Mouse (Mus musculus) lung, postnatal 4 days (tissue): ENCODE results near the gene H2-Ab1.
"Not testable (repeated sequence)": the region's sequence is repeated elsewhere in the genome, so short reads cannot be mapped to it uniquely, and the experiment has no call there.

Experiments
- DNase-seq, 2 experiments: peaks; one replicate each; pipeline ENCODE4 v3.0.0; 2021

The H2-Ab1 gene

GRCm38 (mm10) chr17:34257594-34258375 lies at the start of gene H2-Ab1:
TSS of gene H2-Ab1 (plus strand) at chr17:34257689.
- DNase-seq: peak; percentile 79 to 88

- DNase-seq: peak in 1 of 2 experiments; percentile 8
These were observed 49.6 kb upstream of the H2-Ab1 start for GRCm38 (mm10) chr17:34207866-34208265.

- DNase-seq: no peak
These were observed 49.1 kb upstream of the H2-Ab1 start for GRCm38 (mm10) chr17:34208421-34208820.

GRCm38 (mm10) chr17:34209680-34210079 lies 47.8 kb upstream of the H2-Ab1 start:
- peak in 1 of 2 experiments; percentile 17 for DNase-seq

GRCm38 (mm10) chr17:34210599-34210998 lies 46.9 kb upstream of the H2-Ab1 start:
- DNase-seq: peak in 1 of 2 experiments; percentile 19

- peak in 1 of 2 experiments; percentile 21 for DNase-seq
These were observed 45.6 kb upstream of the H2-Ab1 start for GRCm38 (mm10) chr17:34211746-34212365.

GRCm38 (mm10) chr17:34213936-34214335 lies 43.6 kb upstream of the H2-Ab1 start:
- DNase-seq: no peak

- peak in 1 of 2 experiments; percentile 13 for DNase-seq
These were observed 42.3 kb upstream of the H2-Ab1 start for GRCm38 (mm10) chr17:34215176-34215575.

GRCm38 (mm10) chr17:34217216-34217928 lies 40.1 kb upstream of the H2-Ab1 start:
- DNase-seq: peak in 1 of 2 experiments; percentile 15

- no peak for DNase-seq
These were observed 39.5 kb upstream of the H2-Ab1 start for GRCm38 (mm10) chr17:34217986-34218385.

GRCm38 (mm10) chr17:34218675-34219074 lies 38.8 kb upstream of the H2-Ab1 start:
- DNase-seq: peak in 1 of 2 experiments; percentile 66

GRCm38 (mm10) chr17:34219096-34219495 lies 38.4 kb upstream of the H2-Ab1 start:
- peak; percentile 55 to 72 for DNase-seq

GRCm38 (mm10) chr17:34219801-34220200 lies 37.7 kb upstream of the H2-Ab1 start:
- DNase-seq: not testable (repeated sequence)

GRCm38 (mm10) chr17:34220401-34220800 lies 37.1 kb upstream of the H2-Ab1 start:
- DNase-seq: not testable (repeated sequence)

- no peak for DNase-seq
These were observed 32.7 kb upstream of the H2-Ab1 start for GRCm38 (mm10) chr17:34224816-34225215.

GRCm38 (mm10) chr17:34225426-34225825 lies 32.1 kb upstream of the H2-Ab1 start:
- DNase-seq: no peak

- DNase-seq: peak in 1 of 2 experiments; percentile 25
These were observed 31.6 kb upstream of the H2-Ab1 start for GRCm38 (mm10) chr17:34225911-34226310.

- not testable (repeated sequence) for DNase-seq
These were observed 26.5 kb upstream of the H2-Ab1 start for GRCm38 (mm10) chr17:34230971-34231370.

- not testable (repeated sequence) for DNase-seq
These were observed 25.5 kb upstream of the H2-Ab1 start for GRCm38 (mm10) chr17:34232021-34232420.

- peak; percentile 76 to 84 for DNase-seq
These were observed 22.6 kb upstream of the H2-Ab1 start for GRCm38 (mm10) chr17:34234926-34235325.

- peak; percentile 64 to 76 for DNase-seq
These were observed 20.8 kb upstream of the H2-Ab1 start for GRCm38 (mm10) chr17:34236691-34237090.

GRCm38 (mm10) chr17:34237741-34238140 lies 19.7 kb upstream of the H2-Ab1 start:
- DNase-seq: no peak

- DNase-seq: peak in 1 of 2 experiments; percentile 62
These were observed 18.8 kb upstream of the H2-Ab1 start, which contains the start of gene H2-Ob for GRCm38 (mm10) chr17:34238706-34239105. TSS of gene H2-Ob (plus strand) at chr17:34238903.
